Mouse (Mus musculus) embryonic facial prominence, embryonic 11.5 days (tissue): ENCODE data around the gene Slc16a4. TPM values are rescaled to one million over a fixed set of nuclear protein-coding genes. Genes with fewer than 3 reads are reported as not detected.
"Not testable (repeated sequence)": the region's sequence is repeated elsewhere in the genome, so short reads cannot be mapped to it uniquely, and the experiment has no call there.

Experiments
- ATAC-seq: fragments of 200-750 bp; cut with Nextera tagmentation; replicated peaks from 2 replicates; pipeline ENCODE4 v1.8.0; 2017; ENCODE audit warnings: low read depth; ENCODE audit not compliant: insufficient number of reproducible peaks, low FRiP score, low TSS enrichment
- DNase-seq: peaks from one replicate; pipeline ENCODE4 v3.0.0-alpha.2; 2015; ENCODE audit warnings: low spot score
- H3K27ac ChIP-seq: fragments of 300-500 bp; sonication (generic); replicated peaks from 2 replicates; pipeline ENCODE4 v1.5.1; 2014; ENCODE audit warnings: mild to moderate bottlenecking, low read depth, low read length, control low read depth
- H3K27me3 ChIP-seq: fragments of 300-500 bp; sonication (generic); 2 replicates; pipeline ENCODE4 v1.6.1; 2014; ENCODE audit warnings: mild to moderate bottlenecking, low read length, moderate library complexity, mixed read lengths; ENCODE audit not compliant: control insufficient read depth, insufficient read depth
- H3K36me3 ChIP-seq: fragments of 300-500 bp; sonication (generic); replicated peaks from 2 replicates; pipeline ENCODE4 v1.6.1; 2014; ENCODE audit warnings: low read depth, mild to moderate bottlenecking, low read length, moderate library complexity, mixed read lengths; ENCODE audit not compliant: control insufficient read depth, insufficient read depth
- H3K4me1 ChIP-seq: fragments of 300-500 bp; sonication (generic); 2 replicates; pipeline ENCODE4 v1.6.1; 2014; ENCODE audit warnings: low read length, mixed read lengths; ENCODE audit not compliant: control insufficient read depth, insufficient read depth
- H3K4me2 ChIP-seq: fragments of 300-500 bp; sonication (generic); 2 replicates; pipeline ENCODE4 v1.6.1; 2014; ENCODE audit warnings: low read depth, mild to moderate bottlenecking, control low read depth, low read length, moderate library complexity
- H3K4me3 ChIP-seq: fragments of 300-500 bp; sonication (generic); 2 replicates; pipeline ENCODE4 v1.5.1; 2014; ENCODE audit warnings: low read depth, low read length, control low read depth
- H3K9ac ChIP-seq: fragments of 300-500 bp; sonication (generic); replicated peaks from 2 replicates; pipeline ENCODE4 v1.6.1; 2014; ENCODE audit warnings: mild to moderate bottlenecking, control low read depth, low read length
- H3K9me3 ChIP-seq: fragments of 300-500 bp; sonication (generic); replicated peaks from 2 replicates; pipeline ENCODE4 v1.6.1; 2016; ENCODE audit warnings: mild to moderate bottlenecking, low read length, inconsistent platforms, mixed read lengths; ENCODE audit not compliant: control insufficient read depth
- WGBS: fragments of 180-500 bp; shearing (Covaris S2); extraction: QIAGEN DNeasy Blood & Tissue Kit; methylation state at CpG from one replicate; pipeline ENCODE4 v1.1.7; 2014; 5-methylcytosine and 5-hydroxymethylcytosine counted together
- polyA plus RNA-seq: library from polyadenylated mRNA; unstranded; fragments of >200 nt; fragmentation: Nextera tagmentation; extraction: Ambion mirVana; gene quantifications from 2 replicates; pipeline ENCODE4 v1.2.1, GENCODE M21; 2014

The Slc16a4 gene
- polyA plus RNA-seq, 1 experiment from 2014 or later = 3.4 TPM

DNA sequence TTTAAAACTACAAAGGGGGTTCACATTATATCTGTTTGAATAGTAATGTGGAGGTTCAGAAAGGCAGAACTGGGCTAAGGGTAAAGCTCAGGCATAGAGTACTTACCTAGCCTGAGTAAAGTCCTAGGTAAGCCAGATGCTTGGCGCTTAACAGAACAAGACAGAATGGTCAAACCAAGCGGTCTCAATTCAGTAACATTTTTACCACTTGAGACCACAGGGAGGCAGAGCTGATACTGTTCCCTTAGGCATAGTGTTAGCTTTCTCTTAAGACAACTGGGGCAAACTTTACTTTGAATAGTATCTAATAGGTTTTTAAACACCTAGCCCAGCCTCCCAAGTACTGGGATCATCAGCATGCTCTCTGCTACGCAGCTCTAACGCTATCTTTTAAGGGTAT lies 15.0 kb upstream of the Slc16a4 start:
- Histone ChIP-seq H3K9ac (no peak overlapping the region), H3K9me3 (no peaks in the 10 kb centered on the region), H3K36me3 (no peaks in the 10 kb centered on the region), H3K4me2 (no peak overlapping the region), H3K4me3 (no peak overlapping the region), H3K27me3 (no peaks in the 10 kb centered on the region), H3K4me1 (no peaks in the 10 kb centered on the region), H3K27ac (no peak overlapping the region)
- ATAC-seq (no peak), DNase-seq (no peak)
- 56% methylated on average over 4 of the region's 4 CpGs for WGBS

DNA sequence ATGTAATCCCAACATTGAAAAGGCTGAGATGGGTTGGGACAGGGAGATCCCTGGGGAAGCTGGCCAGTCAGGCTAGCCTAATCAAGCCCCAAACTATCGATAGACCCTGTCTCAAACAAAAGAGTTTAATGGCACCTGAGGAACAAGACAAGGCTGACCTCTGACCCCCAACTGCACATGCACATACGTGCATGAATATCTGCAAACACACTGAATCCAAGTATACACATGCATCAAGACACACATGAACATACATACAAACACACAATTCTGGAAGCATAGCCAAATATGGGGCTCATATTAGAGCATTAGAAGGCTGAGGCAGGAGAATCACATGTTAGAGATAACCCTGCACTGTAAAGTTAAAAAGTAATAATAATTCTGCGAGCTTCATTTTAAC lies 14.4 kb upstream of the Slc16a4 start:
- H3K27ac ChIP-seq = no peak overlapping the region
- no peaks in the 10 kb centered on the region for H3K27me3 ChIP-seq
- no peak overlapping the region for H3K9ac ChIP-seq
- no peak overlapping the region for H3K4me3 ChIP-seq
- DNase-seq (no peak), ATAC-seq (no peak)
- WGBS = 79% methylated on average over 3 of the region's 3 CpGs
- no peaks in the 10 kb centered on the region for H3K9me3 ChIP-seq
- H3K4me1 ChIP-seq = no peaks in the 10 kb centered on the region
- H3K36me3 ChIP-seq = no peaks in the 10 kb centered on the region
- no peak overlapping the region for H3K4me2 ChIP-seq

DNA sequence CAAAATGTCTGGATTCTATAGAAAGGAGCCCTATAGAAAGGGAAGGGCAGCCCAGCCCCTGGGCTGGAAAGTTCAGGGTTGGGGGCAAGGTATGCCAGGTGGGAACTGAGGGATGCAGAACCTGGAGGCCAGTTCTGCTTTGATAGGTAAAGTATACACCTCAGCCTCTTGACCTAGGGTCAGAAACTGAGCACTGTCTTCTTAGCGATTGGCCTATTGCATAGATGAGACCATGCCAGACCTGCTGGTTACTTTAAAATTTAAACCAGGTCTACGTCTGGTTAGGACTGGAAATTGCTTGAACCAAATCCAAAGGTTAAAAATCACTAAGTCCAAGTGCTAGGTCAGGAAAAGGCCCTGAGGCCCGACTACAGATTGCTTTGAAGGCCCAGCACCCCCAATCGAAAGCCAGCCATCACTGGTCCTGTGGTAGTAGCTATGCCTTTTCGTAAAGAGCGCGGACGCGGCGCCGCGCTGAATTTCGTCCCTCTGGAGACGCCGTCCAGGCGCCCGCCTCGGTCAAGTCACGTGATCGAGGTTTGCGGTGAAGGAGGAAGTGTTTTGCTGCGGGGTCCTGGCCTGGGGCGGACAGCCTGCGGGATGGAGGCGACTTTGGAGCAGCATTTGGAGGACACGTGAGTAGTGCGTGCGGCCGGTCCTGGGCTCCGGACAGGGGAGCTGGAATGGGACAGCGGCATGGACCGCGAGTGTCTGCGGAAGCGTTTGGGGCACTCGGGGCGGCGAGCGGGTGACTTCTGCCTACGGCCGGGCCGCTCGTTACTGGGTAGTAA lies 12.4 kb upstream of the Slc16a4 start, which contains the start of gene Lamtor5:
TSS of gene Lamtor5 (plus strand) at position 380 of the 791 bp plus-strand sequence.
- Histone ChIP-seq H3K9ac (peak within 1 kb of the TSS; percentile 78), H3K4me3 (peak within 1 kb of the TSS; percentile 89), H3K4me2 (peak within 1 kb of the TSS; percentile 52), H3K27me3 (no peaks in the 10 kb centered on the region), H3K9me3 (no peaks in the 10 kb centered on the region), H3K27ac (no peak within 1 kb of the TSS), H3K4me1 (no peaks in the 10 kb centered on the region), H3K36me3 (peaks cover 4% of the 10 kb centered on the region; the same call in 1 of the 2 replicates)
- ATAC-seq (peak; percentile 87), DNase-seq (peak; percentile 93)
- 4% methylated on average over 43 of the region's 43 CpGs for WGBS

DNA sequence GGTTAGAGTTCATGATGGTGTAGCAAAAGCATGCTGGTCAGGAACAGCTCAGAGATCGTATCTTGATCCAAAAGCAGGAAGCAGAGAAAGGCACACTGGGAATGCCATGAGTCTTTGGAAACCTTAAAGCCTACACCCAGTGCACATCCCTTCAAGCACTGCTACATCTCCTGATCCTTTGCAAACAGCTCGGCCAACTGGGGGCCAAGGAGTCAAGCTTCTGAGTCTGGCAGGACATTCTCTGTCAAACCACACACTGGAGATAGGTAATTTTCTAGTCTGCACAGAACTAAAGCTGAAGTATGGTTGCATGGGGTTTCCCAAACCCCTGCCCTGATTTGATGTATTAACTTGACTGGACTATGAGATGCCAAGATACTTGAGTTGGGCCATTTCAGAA lies 4.9 kb upstream of the Slc16a4 start:
- Histone ChIP-seq H3K36me3 (peaks cover 4% of the 10 kb centered on the region; the same call in 1 of the 2 replicates), H3K4me3 (no peak overlapping the region), H3K9ac (no peak overlapping the region), H3K27ac (no peak overlapping the region), H3K4me1 (no peaks in the 10 kb centered on the region; the same call in 1 of the 2 replicates), H3K9me3 (no peaks in the 10 kb centered on the region), H3K27me3 (no peaks in the 10 kb centered on the region), H3K4me2 (no peak overlapping the region)
- 83% methylated on average over 2 of the region's 2 CpGs for WGBS
- DNase-seq = no peak
- no peak for ATAC-seq

DNA sequence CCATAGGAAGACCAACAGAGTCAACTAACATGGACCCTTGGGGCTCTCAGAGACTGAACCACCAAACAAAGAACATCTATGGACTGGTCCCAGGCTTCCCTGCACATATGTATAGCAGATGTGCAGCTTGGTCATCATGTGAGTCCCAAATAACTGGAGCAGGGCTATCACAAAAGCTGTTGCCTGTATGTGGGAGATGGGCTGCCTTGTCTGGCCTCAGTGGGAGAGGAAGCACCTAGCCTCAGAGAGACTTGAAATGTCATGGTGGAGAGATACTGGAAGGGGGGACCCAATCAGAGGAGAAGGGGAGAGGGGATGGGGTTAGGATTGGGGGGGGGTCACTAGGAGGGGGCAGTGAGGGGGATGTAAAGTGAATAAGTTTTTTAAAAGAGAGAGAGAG lies 3.7 kb upstream of the Slc16a4 start:
- H3K9me3 ChIP-seq = no peaks in the 10 kb centered on the region
- H3K27ac ChIP-seq = no peak overlapping the region
- H3K36me3 ChIP-seq = peaks cover 4% of the 10 kb centered on the region; the same call in 1 of the 2 replicates
- H3K4me1 ChIP-seq = no peaks in the 10 kb centered on the region; the same call in 1 of the 2 replicates
- DNase-seq = no peak
- no peak overlapping the region for H3K4me3 ChIP-seq
- H3K4me2 ChIP-seq = no peak overlapping the region
- no peak for ATAC-seq
- H3K27me3 ChIP-seq = no peaks in the 10 kb centered on the region
- no peak overlapping the region for H3K9ac ChIP-seq

DNA sequence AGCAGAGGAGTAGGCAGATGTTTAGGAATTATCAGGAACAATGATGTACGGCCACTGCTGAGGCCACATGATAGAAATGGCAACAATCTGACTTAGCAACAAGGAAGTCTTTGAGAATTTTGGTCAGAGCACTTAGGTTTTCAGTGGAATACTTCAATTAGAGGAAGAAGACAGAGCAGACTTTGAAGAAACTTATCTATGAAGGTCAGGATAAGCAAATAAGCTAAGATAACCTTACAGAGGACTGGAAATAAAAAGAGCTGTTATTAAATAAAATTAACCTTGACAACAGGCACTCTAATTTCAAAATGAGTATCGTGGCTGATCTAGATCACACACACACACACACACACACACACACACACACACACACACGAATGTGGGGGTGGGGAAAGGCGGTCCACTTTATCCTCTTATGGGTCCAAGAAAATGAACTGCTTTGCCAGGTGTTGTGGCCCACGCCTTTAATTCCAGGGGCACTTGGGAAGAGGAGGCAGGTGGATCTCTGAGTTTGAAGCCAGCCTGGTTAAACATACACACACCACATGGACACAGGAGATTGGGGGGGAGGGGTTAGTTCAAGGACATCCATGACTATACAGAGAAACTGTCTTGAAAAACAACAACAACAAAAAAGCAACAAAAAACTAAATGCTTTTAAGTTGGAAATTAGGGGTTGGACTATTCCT lies 4.8 kb downstream of the Slc16a4 start:
- ATAC-seq = no peak
- WGBS = 91% methylated on average over 5 of the region's 5 CpGs

DNA sequence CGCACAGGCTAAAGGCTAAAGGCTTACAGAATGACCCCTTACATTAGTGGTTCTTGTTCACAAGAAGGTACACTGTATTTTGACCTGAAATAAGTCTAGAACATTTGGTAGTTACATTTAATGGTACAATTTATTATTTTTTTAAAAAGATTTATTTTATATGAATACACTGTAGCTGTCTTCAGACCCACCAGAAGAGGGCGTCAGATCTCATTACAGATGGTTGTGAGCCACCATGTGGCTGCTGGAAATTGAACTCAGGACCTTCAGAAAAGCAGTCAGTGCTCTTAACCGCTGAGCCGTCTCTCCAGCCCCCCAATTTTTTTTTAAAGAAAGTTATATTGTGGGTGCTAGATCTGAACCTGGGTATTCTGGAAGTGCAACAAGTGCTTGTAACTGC lies 5.9 kb downstream of the Slc16a4 start:
- H3K27ac ChIP-seq, H3K27me3 ChIP-seq, H3K9ac ChIP-seq, H3K4me2 ChIP-seq, ATAC-seq, H3K4me1 ChIP-seq, H3K9me3 ChIP-seq, H3K4me3 ChIP-seq, H3K36me3 ChIP-seq, DNase-seq: not testable (repeated sequence)
- WGBS = 71% methylated on average over 4 of the region's 4 CpGs

More for the DNA sequence above, 4.8 kb downstream of the Slc16a4 start:
- no peaks in the 10 kb centered on the region for H3K9me3 ChIP-seq
- no peaks in the 10 kb centered on the region; the same call in 1 of the 2 replicates for H3K4me1 ChIP-seq
- no peaks in the 10 kb centered on the region for H3K36me3 ChIP-seq
- no peak overlapping the region for H3K9ac ChIP-seq
- no peak overlapping the region for H3K4me2 ChIP-seq
- DNase-seq = no peak
- H3K4me3 ChIP-seq = no peak overlapping the region
- H3K27me3 ChIP-seq = no peaks in the 10 kb centered on the region
- no peak overlapping the region for H3K27ac ChIP-seq

DNA sequence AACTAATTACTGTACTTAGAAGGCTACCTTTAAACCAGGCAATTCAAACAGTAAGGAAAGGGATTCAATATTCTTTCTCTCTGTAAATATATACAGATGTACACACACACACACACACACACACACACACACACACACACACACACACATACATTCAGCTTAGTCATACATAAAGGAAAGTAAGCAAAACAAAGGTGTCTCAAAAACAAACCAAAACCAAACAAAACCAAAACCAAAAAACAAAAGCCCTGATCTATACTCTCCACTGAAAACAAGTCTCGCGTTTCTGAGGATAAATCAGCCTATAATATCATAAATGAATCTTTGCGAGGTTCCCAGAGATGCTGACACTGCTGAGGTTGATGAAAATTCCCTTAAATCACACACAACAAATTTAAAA lies 26.3 kb downstream of the Slc16a4 start:
- H3K4me3 ChIP-seq = no peak overlapping the region
- no peak overlapping the region for H3K27ac ChIP-seq
- H3K36me3 ChIP-seq = no peaks in the 10 kb centered on the region
- H3K4me2 ChIP-seq = no peak overlapping the region
- H3K27me3 ChIP-seq = no peaks in the 10 kb centered on the region
- H3K9me3 ChIP-seq = no peaks in the 10 kb centered on the region
- 95% methylated on average over 3 of the region's 3 CpGs for WGBS
- ATAC-seq (no peak), DNase-seq (no peak)
- H3K4me1 ChIP-seq = no peaks in the 10 kb centered on the region
- H3K9ac ChIP-seq = no peak overlapping the region
